Mouse (Mus musculus) kidney, postnatal 0 days (tissue): Measurements from ENCODE around the gene Eps15l1. TPM values are rescaled to one million over a fixed set of nuclear protein-coding genes. Genes with fewer than 3 reads are reported as not detected.

Source experiments
- ATAC-seq: fragments of 200-750 bp; cut with Nextera tagmentation; replicated peaks from 2 replicates; pipeline ENCODE4 v1.8.0; 2017; ENCODE audit warnings: low read depth, moderate number of reproducible peaks, moderate TSS enrichment, moderate library complexity; ENCODE audit not compliant: low FRiP score
- DNase-seq: peaks from one replicate; pipeline ENCODE4 v3.0.0-alpha.2; 2016; ENCODE audit warnings: low spot score
- H3K27ac ChIP-seq: fragments of 300-500 bp; sonication (generic); 2 replicates; pipeline ENCODE4 v1.5.1; 2014; ENCODE audit warnings: mild to moderate bottlenecking
- H3K27me3 ChIP-seq: fragments of 300-500 bp; sonication (generic); 2 replicates; pipeline ENCODE4 v1.6.1; 2014; ENCODE audit warnings: low read length, mixed read lengths; ENCODE audit not compliant: insufficient read depth
- H3K36me3 ChIP-seq: fragments of 300-500 bp; sonication (generic); 2 replicates; pipeline ENCODE4 v1.6.1; 2014; ENCODE audit warnings: low read length, mixed read lengths; ENCODE audit not compliant: insufficient read depth
- H3K4me1 ChIP-seq: fragments of 300-500 bp; sonication (generic); replicated peaks from 2 replicates; pipeline ENCODE4 v1.6.1; 2014; ENCODE audit warnings: antibody characterized with exemption, low read length, mixed read lengths; ENCODE audit not compliant: insufficient read depth
- H3K4me2 ChIP-seq: fragments of 300-500 bp; sonication (generic); 2 replicates; pipeline ENCODE4 v1.6.1; 2014; ENCODE audit warnings: mild to moderate bottlenecking, low read length, moderate library complexity, mixed read lengths
- H3K4me3 ChIP-seq: fragments of 300-500 bp; sonication (generic); replicated peaks from 2 replicates; pipeline ENCODE4 v1.5.1; 2014; ENCODE audit warnings: low read depth, low read length
- H3K9ac ChIP-seq: fragments of 300-500 bp; sonication (generic); 2 replicates; pipeline ENCODE4 v1.6.1; 2014; ENCODE audit warnings: low read depth, low read length
- H3K9me3 ChIP-seq: fragments of 300-500 bp; sonication (generic); replicated peaks from 2 replicates; pipeline ENCODE4 v1.6.1; 2016; ENCODE audit warnings: low read length, inconsistent platforms, mixed read lengths
- CTCF ChIP-seq: IDR thresholded peaks from 2 replicates; pipeline ENCODE4 v1.5.1; 2016; ENCODE audit warnings: antibody characterized with exemption, low read depth, mild to moderate bottlenecking, moderate library complexity
- WGBS: fragments of 180-500 bp; shearing (Covaris S2); extraction: QIAGEN DNeasy Blood & Tissue Kit; methylation state at CpG from one replicate; pipeline ENCODE4 v1.1.7; 2014; 5-methylcytosine and 5-hydroxymethylcytosine counted together
- polyA plus RNA-seq: library from polyadenylated mRNA; unstranded; fragments of >200 nt; fragmentation: Nextera tagmentation; extraction: Ambion mirVana; gene quantifications from 2 replicates; pipeline ENCODE4 v1.2.1, GENCODE M21; 2015

Eps15l1 gene
- polyA plus RNA-seq, 1 experiment from 2014 or later = 32.5 TPM

- 94% methylated on average over 3 of the region's 3 CpGs for WGBS
- Histone ChIP-seq H3K4me1 (no peaks in the 10 kb centered on the region), H3K36me3 (no peaks in the 10 kb centered on the region), H3K9me3 (no peaks in the 10 kb centered on the region), H3K27me3 (no peaks in the 10 kb centered on the region), H3K4me2 (no peak overlapping the region), H3K27ac (no peak overlapping the region), H3K4me3 (no peak overlapping the region), H3K9ac (no peak overlapping the region)
- DNase-seq (no peak), ATAC-seq (no peak)
- TF ChIP-seq CTCF = no peak
Measured at GRCm38 (mm10) chr8:72329116-72329515, 92.1 kb downstream of the Eps15l1 start.

DNA sequence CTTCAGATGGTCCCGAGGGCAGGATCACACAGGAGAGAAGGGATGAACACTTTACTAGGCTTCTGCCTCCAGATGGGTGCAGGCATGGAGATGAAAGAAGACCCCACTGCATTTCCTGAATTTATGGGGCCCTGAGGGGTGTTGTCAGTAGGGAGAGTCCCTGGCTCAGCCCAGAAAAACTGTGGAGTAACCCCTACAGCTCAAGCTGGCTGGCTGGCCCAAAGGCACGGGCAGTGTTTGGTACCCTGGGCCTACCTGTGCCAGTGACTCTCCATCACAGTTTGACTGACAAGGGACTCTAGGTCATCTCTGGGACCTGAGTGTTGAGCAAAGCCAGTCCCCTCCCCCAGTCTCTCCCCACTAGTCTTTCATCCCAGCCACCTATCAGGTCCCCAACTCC is 96.6 kb downstream of the Eps15l1 start:
- DNase-seq = no peak
- 65% methylated on average over 2 of the region's 2 CpGs for WGBS
- H3K9me3 ChIP-seq = no peaks in the 10 kb centered on the region
- H3K4me3 ChIP-seq = no peak overlapping the region
- no peak for TF ChIP-seq CTCF
- H3K36me3 ChIP-seq = 0 out of 2 replicates have a peak, but pooled peaks cover 3% of the 10 kb centered on the region
- H3K27ac ChIP-seq = no peak overlapping the region
- no peaks in the 10 kb centered on the region; the same call in 1 of the 2 replicates for H3K27me3 ChIP-seq
- no peak overlapping the region for H3K9ac ChIP-seq
- no peak for ATAC-seq
- 0 out of 2 replicates have a peak, but pooled peaks cover 11% of the 10 kb centered on the region for H3K4me1 ChIP-seq
- H3K4me2 ChIP-seq = no peak overlapping the region

DNA sequence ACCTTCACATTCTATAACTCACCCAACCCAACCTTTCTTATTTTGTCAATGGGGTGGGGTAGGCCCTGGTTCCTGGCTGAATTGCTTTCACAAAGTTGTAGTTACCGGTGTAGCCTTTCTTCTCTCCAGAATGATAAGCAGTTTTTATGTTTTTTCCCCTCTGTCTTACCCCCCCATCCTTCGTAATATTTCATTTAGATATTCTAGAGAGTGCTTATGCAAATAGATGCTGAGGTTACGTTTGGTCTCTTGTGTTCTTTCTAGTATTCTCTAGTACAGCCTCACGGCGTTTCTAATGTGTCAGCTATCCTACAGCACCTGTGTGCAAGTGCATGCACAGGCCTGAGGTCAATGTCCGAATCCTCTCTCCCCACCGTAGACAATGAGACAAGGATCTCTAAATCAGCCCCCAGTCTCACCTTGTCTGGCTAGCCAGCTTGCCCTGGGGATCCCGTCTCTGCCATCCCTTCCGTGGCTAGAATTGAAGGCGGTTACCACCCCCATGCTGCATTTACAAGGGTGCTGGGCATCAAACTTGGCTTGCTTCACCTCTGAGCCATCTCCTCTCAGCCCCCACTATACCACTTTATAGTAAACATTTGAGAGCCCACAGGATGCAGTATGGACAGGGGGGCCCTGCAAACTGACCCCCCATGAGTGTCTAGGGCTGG is 97.1 kb downstream of the Eps15l1 start:
- 77% methylated on average over 10 of the region's 10 CpGs for WGBS
- ATAC-seq (no peak), DNase-seq (no peak)
- H3K9ac ChIP-seq = no peak overlapping the region
- H3K4me3 ChIP-seq = no peak overlapping the region
- H3K36me3 ChIP-seq = 0 out of 2 replicates have a peak, but pooled peaks cover 3% of the 10 kb centered on the region
- no peak overlapping the region for H3K27ac ChIP-seq
- H3K9me3 ChIP-seq = no peaks in the 10 kb centered on the region
- H3K4me2 ChIP-seq = no peak overlapping the region
- no peak for TF ChIP-seq CTCF
- 0 out of 2 replicates have a peak, but pooled peaks cover 13% of the 10 kb centered on the region for H3K4me1 ChIP-seq
- H3K27me3 ChIP-seq = no peaks in the 10 kb centered on the region; the same call in 1 of the 2 replicates

GRCm38 (mm10) chr8:72323131-72323725 is 98.0 kb downstream of the Eps15l1 start:
- TF ChIP-seq CTCF = no peak
- 0 out of 2 replicates have a peak, but pooled peaks cover 13% of the 10 kb centered on the region for H3K4me1 ChIP-seq

GRCm38 (mm10) chr8:72322471-72322889 is 98.8 kb downstream of the Eps15l1 start:
- no peak for DNase-seq
- Histone ChIP-seq H3K4me2 (peak overlapping the region; percentile 68), H3K4me1 (0 out of 2 replicates have a peak, but pooled peaks cover 13% of the 10 kb centered on the region), H3K4me3 (no peak overlapping the region; the same call in 1 of the 2 replicates), H3K36me3 (0 out of 2 replicates have a peak, but pooled peaks cover 3% of the 10 kb centered on the region), H3K27me3 (no peaks in the 10 kb centered on the region; the same call in 1 of the 2 replicates), H3K9ac (0 out of 2 replicates have a peak overlapping the region, but pooled peaks have one; percentile 18), H3K27ac (0 out of 2 replicates have a peak overlapping the region, but pooled peaks have one; percentile 25), H3K9me3 (no peaks in the 10 kb centered on the region)
- WGBS = 73% methylated on average over 7 of the region's 7 CpGs
- ATAC-seq = no peak
- no peak for TF ChIP-seq CTCF

More at GRCm38 (mm10) chr8:72323131-72323725, 98.0 kb downstream of the Eps15l1 start:
- Histone ChIP-seq H3K4me3 (no peak overlapping the region), H3K9ac (no peak overlapping the region), H3K27me3 (no peaks in the 10 kb centered on the region; the same call in 1 of the 2 replicates), H3K27ac (0 out of 2 replicates have a peak overlapping the region, but pooled peaks have one; percentile 25), H3K36me3 (0 out of 2 replicates have a peak, but pooled peaks cover 3% of the 10 kb centered on the region), H3K9me3 (no peaks in the 10 kb centered on the region), H3K4me2 (0 out of 2 replicates have a peak overlapping the region, but pooled peaks have one; percentile 68)
- no peak for DNase-seq
- ATAC-seq = no peak
- 60% methylated on average over 6 of the region's 6 CpGs for WGBS
